Mouse (Mus musculus) intestine, postnatal 0 days (tissue): Measurements from ENCODE around the gene Arhgef39. TPM values are rescaled to one million over a fixed set of nuclear protein-coding genes. Genes with fewer than 3 reads are reported as not detected.

ENCODE experiments used
- ATAC-seq: fragments of 200-750 bp; cut with Nextera tagmentation; 2 replicates; pipeline ENCODE4 v1.8.0; 2017; ENCODE audit warnings: mild to moderate bottlenecking, moderate TSS enrichment, moderate library complexity
- H3K27ac ChIP-seq: fragments of 300-500 bp; sonication (generic); 2 replicates; pipeline ENCODE4 v1.5.1; 2014; ENCODE audit warnings: mild to moderate bottlenecking, low read depth, low read length, moderate library complexity
- H3K27me3 ChIP-seq: fragments of 300-500 bp; sonication (generic); replicated peaks from 2 replicates; pipeline ENCODE4 v1.6.1; 2014; ENCODE audit warnings: low read length, mixed read lengths; ENCODE audit not compliant: control insufficient read depth, insufficient read depth
- H3K36me3 ChIP-seq: fragments of 300-500 bp; sonication (generic); 2 replicates; pipeline ENCODE4 v1.6.1; 2014; ENCODE audit warnings: mild to moderate bottlenecking, moderate library complexity; ENCODE audit not compliant: control insufficient read depth, insufficient read depth
- H3K4me1 ChIP-seq: fragments of 300-500 bp; sonication (generic); replicated peaks from 2 replicates; pipeline ENCODE4 v1.6.1; 2014; ENCODE audit warnings: antibody characterized with exemption, low read length, mixed read lengths; ENCODE audit not compliant: control insufficient read depth, insufficient read depth
- H3K4me2 ChIP-seq: fragments of 300-500 bp; sonication (generic); replicated peaks from 2 replicates; pipeline ENCODE4 v1.6.1; 2014; ENCODE audit warnings: low read depth, mild to moderate bottlenecking, moderate library complexity
- H3K4me3 ChIP-seq: fragments of 300-500 bp; sonication (generic); 2 replicates; pipeline ENCODE4 v1.5.1; 2014; ENCODE audit warnings: low read depth, low read length
- H3K9ac ChIP-seq: fragments of 300-500 bp; sonication (generic); 2 replicates; pipeline ENCODE4 v1.6.1; 2014; ENCODE audit warnings: mild to moderate bottlenecking, low read depth, low read length
- H3K9me3 ChIP-seq: fragments of 300-500 bp; sonication (generic); 2 replicates; pipeline ENCODE4 v1.6.1; 2016; ENCODE audit warnings: mixed run types; ENCODE audit not compliant: control insufficient read depth
- CTCF ChIP-seq: sonication (generic); IDR thresholded peaks from 2 replicates; pipeline ENCODE4 v1.5.1; 2016; ENCODE audit warnings: low read depth, mild to moderate bottlenecking, control low read depth, antibody characterized with exemption, moderate library complexity
- WGBS: fragments of 180-500 bp; shearing (Covaris S2); extraction: QIAGEN DNeasy Blood & Tissue Kit; methylation state at CpG from one replicate; pipeline ENCODE4 v1.1.7; 2014; 5-methylcytosine and 5-hydroxymethylcytosine counted together
- polyA plus RNA-seq: library from polyadenylated mRNA; unstranded; fragments of >200 nt; fragmentation: Nextera tagmentation; extraction: Ambion mirVana; gene quantifications from 2 replicates; pipeline ENCODE4 v1.2.1, GENCODE M21; 2015

The Arhgef39 gene
- polyA plus RNA-seq, 1 experiment from 2014 or later = 12.3 TPM

DNA sequence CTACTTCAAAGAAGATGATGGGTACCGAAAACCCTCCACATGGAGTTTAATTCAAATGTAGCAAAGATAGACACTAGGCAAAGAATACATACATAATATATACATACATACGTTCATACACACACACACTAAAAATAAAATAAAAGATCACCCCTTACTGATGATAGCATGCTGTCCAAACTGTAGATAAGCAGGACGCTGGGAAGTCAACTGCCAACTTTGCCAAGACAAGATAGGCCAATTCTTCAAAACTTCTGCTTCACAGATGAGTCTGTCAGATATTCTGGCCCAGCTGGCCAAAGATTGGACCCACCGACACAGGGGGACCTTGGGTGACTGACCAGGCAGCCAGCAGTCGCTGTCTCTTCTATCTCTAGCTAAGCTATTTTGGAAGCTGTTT, 36.4 kb downstream of the Arhgef39 start:
- Histone ChIP-seq H3K4me1 (no peaks in the 10 kb centered on the region), H3K36me3 (no peaks in the 10 kb centered on the region), H3K9ac (no peak overlapping the region), H3K9me3 (no peaks in the 10 kb centered on the region), H3K4me3 (no peak overlapping the region), H3K27ac (no peak overlapping the region), H3K4me2 (no peak overlapping the region), H3K27me3 (no peaks in the 10 kb centered on the region)
- TF ChIP-seq CTCF = no peak
- 91% methylated on average over 5 of the region's 5 CpGs for WGBS
- ATAC-seq = no peak

GRCm38 (mm10) chr4:43457124-43457523, 42.4 kb downstream of the Arhgef39 start:
- Histone ChIP-seq H3K36me3 (no peaks in the 10 kb centered on the region), H3K27me3 (peaks cover 26% of the 10 kb centered on the region), H3K9ac (no peak overlapping the region), H3K4me2 (no peak overlapping the region), H3K4me3 (no peak overlapping the region), H3K9me3 (no peaks in the 10 kb centered on the region), H3K27ac (no peak overlapping the region), H3K4me1 (no peaks in the 10 kb centered on the region; the same call in 1 of the 2 replicates)
- ATAC-seq = no peak
- no peak for TF ChIP-seq CTCF
- WGBS = 28% methylated on average over 8 of the region's 8 CpGs

DNA sequence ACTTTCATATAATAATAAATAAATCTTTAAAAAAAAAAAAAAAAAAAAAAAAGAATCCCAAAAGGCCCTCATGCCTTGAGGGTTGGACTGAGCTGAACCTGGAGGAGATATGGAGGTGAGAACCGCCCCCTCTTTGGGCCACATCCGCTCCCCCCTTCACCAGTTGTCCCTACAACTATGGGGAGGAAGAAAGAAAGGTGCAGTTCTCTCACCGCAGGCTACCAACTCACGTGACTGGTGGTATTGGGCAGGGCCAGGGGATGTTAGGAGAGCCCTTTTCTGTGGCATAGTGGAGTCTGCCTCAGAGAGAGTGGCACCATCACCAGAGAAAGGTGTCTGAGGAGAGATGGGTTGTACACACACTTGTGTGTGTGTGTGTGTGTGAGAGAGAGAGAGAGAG, 43.0 kb downstream of the Arhgef39 start:
- Histone ChIP-seq H3K36me3 (no peaks in the 10 kb centered on the region), H3K4me2 (no peak overlapping the region), H3K9me3 (no peaks in the 10 kb centered on the region), H3K4me3 (no peak overlapping the region), H3K4me1 (no peaks in the 10 kb centered on the region; the same call in 1 of the 2 replicates), H3K9ac (no peak overlapping the region), H3K27me3 (peaks cover 26% of the 10 kb centered on the region), H3K27ac (no peak overlapping the region)
- no peak for TF ChIP-seq CTCF
- WGBS = 36% methylated on average over 4 of the region's 4 CpGs
- ATAC-seq = no peak

GRCm38 (mm10) chr4:43454041-43454836, 45.3 kb downstream of the Arhgef39 start, which contains the start of gene Cd72:
Cd72 (minus strand) TSS chr4:43454628.
- Histone ChIP-seq H3K9me3 (no peaks in the 10 kb centered on the region), H3K4me3 (peak within 1 kb of the TSS; percentile 16), H3K4me2 (peak within 1 kb of the TSS; percentile 58), H3K27me3 (peaks cover 26% of the 10 kb centered on the region), H3K9ac (peak within 1 kb of the TSS; percentile 26; the same call in 1 of the 2 replicates), H3K27ac (no peak within 1 kb of the TSS), H3K4me1 (no peaks in the 10 kb centered on the region; the same call in 1 of the 2 replicates), H3K36me3 (no peaks in the 10 kb centered on the region)
- 28% methylated on average over 20 of the region's 20 CpGs for WGBS
- no peak for ATAC-seq
- TF ChIP-seq CTCF = peak; percentile 34

DNA sequence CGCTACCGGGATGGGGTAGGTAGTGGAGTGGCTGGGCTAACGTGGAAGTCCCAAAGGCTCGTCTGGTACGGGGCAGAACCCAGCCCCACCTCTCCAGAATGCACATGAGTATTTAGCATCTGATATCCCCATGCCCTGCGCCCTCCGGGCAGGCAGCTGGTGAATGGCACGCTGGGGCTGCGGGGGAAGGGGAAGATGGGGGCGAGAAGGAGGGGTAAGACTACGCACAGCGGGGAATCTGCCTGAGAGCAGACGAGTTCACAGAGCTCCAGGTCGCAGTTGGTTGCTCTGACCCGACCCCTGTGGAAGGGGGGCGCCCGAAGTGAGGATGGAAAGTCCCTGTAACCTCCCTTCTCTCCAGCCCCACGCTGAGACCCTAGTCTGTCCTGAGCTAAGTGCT, 46.1 kb downstream of the Arhgef39 start:
- peak overlapping the region; percentile 16 for H3K4me3 ChIP-seq
- ATAC-seq = no peak
- H3K27ac ChIP-seq = no peak overlapping the region
- H3K4me2 ChIP-seq = peak overlapping the region; percentile 58
- no peak for TF ChIP-seq CTCF
- H3K27me3 ChIP-seq = peaks cover 26% of the 10 kb centered on the region
- H3K4me1 ChIP-seq = no peaks in the 10 kb centered on the region; the same call in 1 of the 2 replicates
- peak overlapping the region; percentile 26; the same call in 1 of the 2 replicates for H3K9ac ChIP-seq
- H3K36me3 ChIP-seq = no peaks in the 10 kb centered on the region
- no peaks in the 10 kb centered on the region for H3K9me3 ChIP-seq
- WGBS = 5% methylated on average over 17 of the region's 18 CpGs

DNA sequence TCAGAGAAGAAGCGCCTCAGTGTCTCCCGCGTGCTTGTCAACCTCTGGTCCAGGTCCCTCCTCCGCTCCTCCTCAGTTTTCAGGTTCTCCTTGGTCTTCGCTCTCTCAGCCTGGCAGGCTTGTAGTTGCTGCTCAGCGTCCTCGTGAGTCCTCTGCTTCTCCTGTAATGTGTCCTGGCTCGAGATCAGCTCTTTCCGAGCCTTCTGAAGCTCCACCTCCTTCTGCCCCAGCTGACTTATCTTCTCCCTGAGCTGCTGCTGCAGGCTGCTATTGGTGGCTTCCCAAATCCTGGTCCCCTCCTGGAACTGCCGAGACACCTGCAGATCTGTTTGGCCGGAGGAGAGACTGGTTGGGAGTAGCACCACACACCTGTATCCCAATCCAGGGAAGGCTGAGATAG, 47.2 kb downstream of the Arhgef39 start:
- H3K27me3 ChIP-seq = peaks cover 26% of the 10 kb centered on the region
- H3K4me1 ChIP-seq = no peaks in the 10 kb centered on the region; the same call in 1 of the 2 replicates
- no peak overlapping the region for H3K4me3 ChIP-seq
- H3K9me3 ChIP-seq = no peaks in the 10 kb centered on the region
- H3K9ac ChIP-seq = no peak overlapping the region
- TF ChIP-seq CTCF = no peak
- no peak overlapping the region for H3K27ac ChIP-seq
- no peak overlapping the region for H3K4me2 ChIP-seq
- ATAC-seq = no peak
- peaks cover 7% of the 10 kb centered on the region for H3K36me3 ChIP-seq
- WGBS = 47% methylated on average over 11 of the region's 11 CpGs
